Comparison of ENCODE assay signal across 8 mouse cellular contexts in genomic region chr1:39577253-39577705, GRCm38 (mm10). TPM values are rescaled to one million over a fixed set of nuclear protein-coding genes. Genes with fewer than 3 reads are reported as not detected.
DNase-seq lines count a peak whose midpoint lies in the region; ATAC-seq lines count a peak whose summit lies in the region.

Gene Rnf149, minus strand, starts transcription at chr1:39577405.

- peaks cover 33% of the 10 kb centered on the region for H3K4me1 ChIP-seq in embryonic facial prominence, embryonic 13.5 days
- H3K4me1 ChIP-seq in limb, embryonic 13.5 days = peaks cover 34% of the 10 kb centered on the region
- H3K4me1 ChIP-seq in midbrain, embryonic 16.5 days (ENCODE audit: control insufficient read depth, insufficient read depth, low read length) = peaks cover 18% of the 10 kb centered on the region

- H3K27ac ChIP-seq in embryonic facial prominence, embryonic 13.5 days = peak within 1 kb of the TSS; percentile 99
- peak within 1 kb of the TSS; percentile 99 for H3K27ac ChIP-seq in limb, embryonic 13.5 days
- H3K27ac ChIP-seq in midbrain, embryonic 16.5 days (ENCODE audit: low read length) = peak within 1 kb of the TSS; percentile 98

- peak within 1 kb of the TSS; percentile 76 for H3K4me2 ChIP-seq in embryonic facial prominence, embryonic 13.5 days
- H3K4me2 ChIP-seq in limb, embryonic 13.5 days (replicated peaks) = peak within 1 kb of the TSS; percentile 81
- peak within 1 kb of the TSS; percentile 72 for H3K4me2 ChIP-seq in midbrain, embryonic 16.5 days (ENCODE audit: low read length)

- no peaks in the 10 kb centered on the region for H3K27me3 ChIP-seq in embryonic facial prominence, embryonic 13.5 days
- H3K27me3 ChIP-seq in limb, embryonic 13.5 days = no peaks in the 10 kb centered on the region
- no peaks in the 10 kb centered on the region for H3K27me3 ChIP-seq in midbrain, embryonic 16.5 days (ENCODE audit: control insufficient read depth, insufficient read depth, low read depth, low read length)

- H3K36me3 ChIP-seq in embryonic facial prominence, embryonic 13.5 days = peaks cover 2% of the 10 kb centered on the region; the same call in 1 of the 2 replicates
- no peaks in the 10 kb centered on the region for H3K36me3 ChIP-seq in limb, embryonic 13.5 days
- no peaks in the 10 kb centered on the region for H3K36me3 ChIP-seq in midbrain, embryonic 16.5 days (ENCODE audit: control insufficient read depth, insufficient read depth, low read length)

- DNase-seq in 3134 (ENCODE audit: extremely low read depth, insufficient read length, low spot score) = peak; percentile 96
- peak; percentile 98 to 99 for DNase-seq in adrenal gland, postnatal 36 days
- DNase-seq in heart, adult 18-20 months = peak; percentile 96 to 97
- peak; percentile 93 to 95 for DNase-seq in kidney, adult 8-10 months
- peak; percentile 94 to 96 for DNase-seq in spleen, postnatal 10 days (ENCODE audit: low spot score in 2 of 2)

- peak within 1 kb of the TSS; percentile 95 for H3K9ac ChIP-seq in embryonic facial prominence, embryonic 13.5 days
- H3K9ac ChIP-seq in limb, embryonic 13.5 days = peak within 1 kb of the TSS; percentile 97
- peak within 1 kb of the TSS; percentile 93 for H3K9ac ChIP-seq in midbrain, embryonic 16.5 days (ENCODE audit: low read depth, low read length)

- ATAC-seq in embryonic facial prominence, embryonic 13.5 days (ENCODE audit: insufficient number of reproducible peaks, insufficient read depth, low FRiP score, low TSS enrichment, low read depth) = peak; percentile 95
- ATAC-seq in limb, embryonic 13.5 days (ENCODE audit: low FRiP score, low read depth) = peak; percentile 97
- ATAC-seq in midbrain, embryonic 16.5 days = peak; percentile 95

- H3K9me3 ChIP-seq in embryonic facial prominence, embryonic 13.5 days = no peaks in the 10 kb centered on the region
- H3K9me3 ChIP-seq in limb, embryonic 13.5 days = no peaks in the 10 kb centered on the region
- H3K9me3 ChIP-seq in midbrain, embryonic 16.5 days (replicated peaks; ENCODE audit: control insufficient read depth, low read length, poor library complexity, severe bottlenecking) = no peaks in the 10 kb centered on the region

- peak within 1 kb of the TSS; percentile 93 for H3K4me3 ChIP-seq in embryonic facial prominence, embryonic 13.5 days
- peak within 1 kb of the TSS; percentile 89 for H3K4me3 ChIP-seq in limb, embryonic 13.5 days
- peak within 1 kb of the TSS; percentile 91 for H3K4me3 ChIP-seq in midbrain, embryonic 16.5 days (ENCODE audit: low read depth, low read length)

- 1% methylated on average over 48 of the region's 49 CpGs for WGBS in embryonic facial prominence, embryonic 13.5 days
- under 1% methylated on average over 49 of the region's 49 CpGs for WGBS in limb, embryonic 13.5 days
- 0% methylated on average over 35 of the region's 49 CpGs for WGBS in midbrain, embryonic 16.5 days

RNA-seq across cellular contexts. Expression of gene Rnf149, which starts in this region (rescaled TPM):
- 10 to 100 TPM; 48.3 to 51.5 TPM for total RNA-seq in adrenal gland, postnatal 36 days (2021)
- polyA plus RNA-seq in embryonic facial prominence, embryonic 13.5 days (2015; fragmentation: Nextera tagmentation; extraction: Ambion mirVana) = 31.6 and 32.0 TPM in 2 replicates
- total RNA-seq in heart, adult 18-20 months (2021) = 10 to 100 TPM in 1 of 2 experiments, 1 to 10 TPM in 1; 8.6 to 10.8 TPM
- polyA plus RNA-seq in limb, embryonic 13.5 days (2015; fragmentation: Nextera tagmentation; extraction: Ambion mirVana) = 27.4 and 27.9 TPM in 2 replicates
- 18.2 and 21.8 TPM in 2 replicates for polyA plus RNA-seq in midbrain, embryonic 16.5 days (2015; fragmentation: Nextera tagmentation; extraction: Ambion mirVana)

Comparison
In these comparisons a context has a peak if more than half of its experiments do, and no peak if none do; other contexts are left out.
1. Peak in every context shown above with its lines: DNase-seq, ATAC-seq, H3K4me3 ChIP-seq and H3K27ac ChIP-seq.
2. RNA of gene Rnf149 (total RNA-seq): 48.3 to 51.5 TPM in adrenal gland, postnatal 36 days; 8.6 to 10.8 TPM in heart, adult 18-20 months; every median in the first group is over 4 times any median in the second.